Mouse (Mus musculus): ENCODE measurements around the gene Iqcb1. TPM values are rescaled to one million over a fixed set of nuclear protein-coding genes. Genes with fewer than 3 reads are reported as not detected.
"Not testable (repeated sequence)": the region's sequence is repeated elsewhere in the genome, so short reads cannot be mapped to it uniquely, and the experiment has no call there.

Iqcb1 gene
- polyA plus RNA-seq, 1 experiment from 2014 or later, result 61.5 TPM

GRCm38 (mm10) chr16:36813680-36814079, 14.5 kb upstream of the Iqcb1 start:
- Histone ChIP-seq H3K9ac (no peak overlapping the region), H3K4me3 (replicated peaks; ENCODE audit: low read length) (no peak overlapping the region), H3K4me1 (replicated peaks; ENCODE audit: control insufficient read depth, insufficient read depth, low read length) (no peaks in the 10 kb centered on the region), H3K27me3 (ENCODE audit: control insufficient read depth, insufficient read depth, low read length) (no peaks in the 10 kb centered on the region), H3K36me3 (replicated peaks; ENCODE audit: control insufficient read depth, insufficient read depth) (no peaks in the 10 kb centered on the region), H3K9me3 (ENCODE audit: control insufficient read depth, low read length) (no peaks in the 10 kb centered on the region), H3K27ac (no peak overlapping the region), H3K4me2 (replicated peaks) (no peak overlapping the region)
- no peak for DNase-seq (ENCODE audit: low spot score)
- no peak for ATAC-seq (ENCODE audit: low FRiP score)
- WGBS, result 59% methylated on average over 3 of the region's 3 CpGs

- H3K4me3 ChIP-seq (replicated peaks; ENCODE audit: low read length), result no peak overlapping the region
- DNase-seq (ENCODE audit: low spot score), result no peak
- no peak overlapping the region for H3K4me2 ChIP-seq (replicated peaks)
- no peaks in the 10 kb centered on the region for H3K9me3 ChIP-seq (ENCODE audit: control insufficient read depth, low read length)
- no peaks in the 10 kb centered on the region for H3K4me1 ChIP-seq (replicated peaks; ENCODE audit: control insufficient read depth, insufficient read depth, low read length)
- peak; percentile 54; the same call in 1 of the 2 replicates for ATAC-seq (ENCODE audit: low FRiP score)
- no peaks in the 10 kb centered on the region for H3K27me3 ChIP-seq (ENCODE audit: control insufficient read depth, insufficient read depth, low read length)
- H3K36me3 ChIP-seq (replicated peaks; ENCODE audit: control insufficient read depth, insufficient read depth), result no peaks in the 10 kb centered on the region
- H3K27ac ChIP-seq, result no peak overlapping the region
- no peak overlapping the region for H3K9ac ChIP-seq
Measured at GRCm38 (mm10) chr16:36816916-36817315, 11.3 kb upstream of the Iqcb1 start.

- peak; percentile 88 for DNase-seq (ENCODE audit: low spot score)
- Histone ChIP-seq H3K9ac (no peak overlapping the region), H3K9me3 (ENCODE audit: control insufficient read depth, low read length) (no peaks in the 10 kb centered on the region), H3K4me2 (replicated peaks) (no peak overlapping the region), H3K4me3 (replicated peaks; ENCODE audit: low read length) (no peak overlapping the region), H3K4me1 (replicated peaks; ENCODE audit: control insufficient read depth, insufficient read depth, low read length) (no peaks in the 10 kb centered on the region), H3K27me3 (ENCODE audit: control insufficient read depth, insufficient read depth, low read length) (no peaks in the 10 kb centered on the region), H3K36me3 (replicated peaks; ENCODE audit: control insufficient read depth, insufficient read depth) (no peaks in the 10 kb centered on the region), H3K27ac (no peak overlapping the region)
- WGBS, result 17% methylated on average over 7 of the region's 7 CpGs
- ATAC-seq (ENCODE audit: low FRiP score), result peak; percentile 95
Measured at GRCm38 (mm10) chr16:36817321-36817926, 10.8 kb upstream of the Iqcb1 start.

GRCm38 (mm10) chr16:36820016-36820415, 8.2 kb upstream of the Iqcb1 start:
- ATAC-seq (ENCODE audit: low FRiP score), result no peak
- Histone ChIP-seq H3K4me3 (replicated peaks; ENCODE audit: low read length) (no peak overlapping the region), H3K4me2 (replicated peaks) (no peak overlapping the region), H3K9me3 (ENCODE audit: control insufficient read depth, low read length) (no peaks in the 10 kb centered on the region), H3K27me3 (ENCODE audit: control insufficient read depth, insufficient read depth, low read length) (no peaks in the 10 kb centered on the region), H3K27ac (no peak overlapping the region), H3K36me3 (replicated peaks; ENCODE audit: control insufficient read depth, insufficient read depth) (no peaks in the 10 kb centered on the region), H3K9ac (no peak overlapping the region), H3K4me1 (replicated peaks; ENCODE audit: control insufficient read depth, insufficient read depth, low read length) (no peaks in the 10 kb centered on the region)
- DNase-seq (ENCODE audit: low spot score), result no peak
- 65% methylated on average over 6 of the region's 6 CpGs for WGBS

- Histone ChIP-seq H3K27me3 (ENCODE audit: control insufficient read depth, insufficient read depth, low read length) (no peaks in the 10 kb centered on the region), H3K36me3 (replicated peaks; ENCODE audit: control insufficient read depth, insufficient read depth) (no peaks in the 10 kb centered on the region), H3K9ac (no peak overlapping the region), H3K4me1 (replicated peaks; ENCODE audit: control insufficient read depth, insufficient read depth, low read length) (no peaks in the 10 kb centered on the region), H3K27ac (no peak overlapping the region), H3K4me3 (replicated peaks; ENCODE audit: low read length) (no peak overlapping the region), H3K4me2 (replicated peaks) (no peak overlapping the region), H3K9me3 (ENCODE audit: control insufficient read depth, low read length) (no peaks in the 10 kb centered on the region)
- 91% methylated on average over 3 of the region's 3 CpGs for WGBS
- no peak for DNase-seq (ENCODE audit: low spot score)
- ATAC-seq (ENCODE audit: low FRiP score), result no peak
Measured at GRCm38 (mm10) chr16:36820747-36821146, 7.4 kb upstream of the Iqcb1 start.

- H3K27ac ChIP-seq, result no peak overlapping the region
- H3K4me1 ChIP-seq (replicated peaks; ENCODE audit: control insufficient read depth, insufficient read depth, low read length), result no peaks in the 10 kb centered on the region
- no peaks in the 10 kb centered on the region for H3K36me3 ChIP-seq (replicated peaks; ENCODE audit: control insufficient read depth, insufficient read depth)
- no peak overlapping the region for H3K4me3 ChIP-seq (replicated peaks; ENCODE audit: low read length)
- DNase-seq (ENCODE audit: low spot score), result no peak
- H3K9ac ChIP-seq, result no peak overlapping the region
- H3K27me3 ChIP-seq (ENCODE audit: control insufficient read depth, insufficient read depth, low read length), result no peaks in the 10 kb centered on the region
- no peak overlapping the region for H3K4me2 ChIP-seq (replicated peaks)
- 14% methylated on average over 3 of the region's 3 CpGs for WGBS
- no peaks in the 10 kb centered on the region for H3K9me3 ChIP-seq (ENCODE audit: control insufficient read depth, low read length)
- no peak for ATAC-seq (ENCODE audit: low FRiP score)
Measured at GRCm38 (mm10) chr16:36821474-36821873, 6.7 kb upstream of the Iqcb1 start.

GRCm38 (mm10) chr16:36827611-36828053, 553 bp upstream of the Iqcb1 start:
- no peak overlapping the region for H3K27ac ChIP-seq
- no peaks in the 10 kb centered on the region for H3K9me3 ChIP-seq (ENCODE audit: control insufficient read depth, low read length)
- H3K4me1 ChIP-seq (replicated peaks; ENCODE audit: control insufficient read depth, insufficient read depth, low read length), result peaks cover 15% of the 10 kb centered on the region; the same call in 1 of the 2 replicates
- 5% methylated on average over 11 of the region's 11 CpGs for WGBS
- H3K4me2 ChIP-seq (replicated peaks), result peak overlapping the region; percentile 80
- no peak for ATAC-seq (ENCODE audit: low FRiP score)
- peaks cover 3% of the 10 kb centered on the region; the same call in 1 of the 2 replicates for H3K27me3 ChIP-seq (ENCODE audit: control insufficient read depth, insufficient read depth, low read length)
- H3K4me3 ChIP-seq (replicated peaks; ENCODE audit: low read length), result peak overlapping the region; percentile 91
- H3K36me3 ChIP-seq (replicated peaks; ENCODE audit: control insufficient read depth, insufficient read depth), result peaks cover 9% of the 10 kb centered on the region; the same call in 1 of the 2 replicates
- peak overlapping the region; percentile 90 for H3K9ac ChIP-seq
- no peak for DNase-seq (ENCODE audit: low spot score)

GRCm38 (mm10) chr16:36828820-36829219, 635 bp downstream of the Iqcb1 start:
- H3K27me3 ChIP-seq (ENCODE audit: control insufficient read depth, insufficient read depth, low read length), result peaks cover 3% of the 10 kb centered on the region; the same call in 1 of the 2 replicates
- H3K36me3 ChIP-seq (replicated peaks; ENCODE audit: control insufficient read depth, insufficient read depth), result peaks cover 9% of the 10 kb centered on the region
- no peaks in the 10 kb centered on the region for H3K9me3 ChIP-seq (ENCODE audit: control insufficient read depth, low read length)
- peak overlapping the region; percentile 71; the same call in 1 of the 2 replicates for H3K27ac ChIP-seq
- 4% methylated on average over 11 of the region's 11 CpGs for WGBS
- H3K4me1 ChIP-seq (replicated peaks; ENCODE audit: control insufficient read depth, insufficient read depth, low read length), result peaks cover 15% of the 10 kb centered on the region; the same call in 1 of the 2 replicates
- peak overlapping the region; percentile 80 for H3K4me2 ChIP-seq (replicated peaks)
- no peak for ATAC-seq (ENCODE audit: low FRiP score)
- peak overlapping the region; percentile 90 for H3K9ac ChIP-seq
- peak overlapping the region; percentile 91 for H3K4me3 ChIP-seq (replicated peaks; ENCODE audit: low read length)
- peak; percentile 38 for DNase-seq (ENCODE audit: low spot score)

GRCm38 (mm10) chr16:36846894-36847293, 18.7 kb downstream of the Iqcb1 start:
- DNase-seq (ENCODE audit: low spot score); H3K9me3 ChIP-seq (ENCODE audit: control insufficient read depth, low read length); H3K27ac ChIP-seq; H3K4me2 ChIP-seq (replicated peaks); H3K4me3 ChIP-seq (replicated peaks; ENCODE audit: low read length); H3K9ac ChIP-seq; H3K27me3 ChIP-seq (ENCODE audit: control insufficient read depth, insufficient read depth, low read length); H3K4me1 ChIP-seq (replicated peaks; ENCODE audit: control insufficient read depth, insufficient read depth, low read length); ATAC-seq (ENCODE audit: low FRiP score): not testable (repeated sequence)
- H3K36me3 ChIP-seq (replicated peaks; ENCODE audit: control insufficient read depth, insufficient read depth), result peaks cover 51% of the 10 kb centered on the region
- 95% methylated on average over 1 of the region's 1 CpGs for WGBS
